Mouse (Mus musculus): Measurements from ENCODE around the gene Irf2. TPM values are rescaled to one million over a fixed set of nuclear protein-coding genes. Genes with fewer than 3 reads are reported as not detected.

Gene Irf2
- polyA plus RNA-seq, 1 experiment from 2014 or later, result 33.7 TPM

- 73% methylated on average over 5 of the region's 5 CpGs for WGBS
- Histone ChIP-seq H3K36me3 (no peaks in the 10 kb centered on the region), H3K27me3 (no peaks in the 10 kb centered on the region), H3K27ac (no peak overlapping the region), H3K4me3 (no peak overlapping the region), H3K4me1 (peaks cover 16% of the 10 kb centered on the region), H3K9me3 (no peaks in the 10 kb centered on the region; the same call in 1 of the 2 replicates), H3K4me2 (no peak overlapping the region), H3K9ac (no peak overlapping the region)
- ATAC-seq (ENCODE audit: borderline replicate concordance, extremely low read depth, low FRiP score, low TSS enrichment), result no peak
These were observed 49.8 kb downstream of the Irf2 start for GRCm38 (mm10) chr8:46789091-46789881.

- 78% methylated on average over 5 of the region's 5 CpGs for WGBS
- peaks cover 16% of the 10 kb centered on the region for H3K4me1 ChIP-seq
- H3K4me2 ChIP-seq, result no peak overlapping the region
- ATAC-seq (ENCODE audit: borderline replicate concordance, extremely low read depth, low FRiP score, low TSS enrichment), result no peak
- H3K36me3 ChIP-seq, result peaks cover 12% of the 10 kb centered on the region; the same call in 1 of the 2 replicates
- no peaks in the 10 kb centered on the region; the same call in 1 of the 2 replicates for H3K9me3 ChIP-seq
- H3K9ac ChIP-seq, result no peak overlapping the region
- H3K27ac ChIP-seq, result no peak overlapping the region
- H3K27me3 ChIP-seq, result no peaks in the 10 kb centered on the region
- no peak overlapping the region for H3K4me3 ChIP-seq
These were observed 52.3 kb downstream of the Irf2 start for GRCm38 (mm10) chr8:46791664-46792371.

- H3K4me3 ChIP-seq, result no peak overlapping the region
- no peaks in the 10 kb centered on the region; the same call in 1 of the 2 replicates for H3K9me3 ChIP-seq
- H3K4me2 ChIP-seq, result no peak overlapping the region
- H3K9ac ChIP-seq, result no peak overlapping the region
- no peak for ATAC-seq (ENCODE audit: borderline replicate concordance, extremely low read depth, low FRiP score, low TSS enrichment)
- H3K27me3 ChIP-seq, result no peaks in the 10 kb centered on the region
- peaks cover 17% of the 10 kb centered on the region; the same call in 1 of the 2 replicates for H3K36me3 ChIP-seq
- WGBS, result 73% methylated on average over 2 of the region's 2 CpGs
- H3K27ac ChIP-seq, result no peak overlapping the region
- H3K4me1 ChIP-seq, result peaks cover 16% of the 10 kb centered on the region
These were observed 53.1 kb downstream of the Irf2 start for GRCm38 (mm10) chr8:46792653-46793052.

GRCm38 (mm10) chr8:46793248-46793647, 53.7 kb downstream of the Irf2 start:
- 95% methylated on average over 14 of the region's 14 CpGs for WGBS
- Histone ChIP-seq H3K27ac (no peak overlapping the region), H3K9ac (no peak overlapping the region), H3K27me3 (no peaks in the 10 kb centered on the region), H3K36me3 (peaks cover 17% of the 10 kb centered on the region; the same call in 1 of the 2 replicates), H3K9me3 (no peaks in the 10 kb centered on the region; the same call in 1 of the 2 replicates), H3K4me2 (no peak overlapping the region), H3K4me3 (no peak overlapping the region), H3K4me1 (peaks cover 16% of the 10 kb centered on the region)
- ATAC-seq (ENCODE audit: borderline replicate concordance, extremely low read depth, low FRiP score, low TSS enrichment), result no peak

GRCm38 (mm10) chr8:46794317-46794716, 54.8 kb downstream of the Irf2 start:
- Histone ChIP-seq H3K4me3 (no peak overlapping the region), H3K4me1 (peaks cover 24% of the 10 kb centered on the region), H3K36me3 (peaks cover 17% of the 10 kb centered on the region; the same call in 1 of the 2 replicates), H3K27me3 (no peaks in the 10 kb centered on the region), H3K4me2 (no peak overlapping the region), H3K9me3 (no peaks in the 10 kb centered on the region), H3K9ac (no peak overlapping the region), H3K27ac (no peak overlapping the region)
- ATAC-seq (ENCODE audit: borderline replicate concordance, extremely low read depth, low FRiP score, low TSS enrichment), result no peak
- WGBS, result 93% methylated on average over 5 of the region's 5 CpGs

GRCm38 (mm10) chr8:46799212-46799611, 59.7 kb downstream of the Irf2 start:
- no peak overlapping the region for H3K27ac ChIP-seq
- no peak for ATAC-seq (ENCODE audit: borderline replicate concordance, extremely low read depth, low FRiP score, low TSS enrichment)
- H3K4me3 ChIP-seq, result no peak overlapping the region
- H3K9ac ChIP-seq, result no peak overlapping the region
- H3K36me3 ChIP-seq, result peaks cover 17% of the 10 kb centered on the region; the same call in 1 of the 2 replicates
- peaks cover 19% of the 10 kb centered on the region for H3K4me1 ChIP-seq
- H3K27me3 ChIP-seq, result no peaks in the 10 kb centered on the region
- H3K4me2 ChIP-seq, result no peak overlapping the region; the same call in 1 of the 2 replicates
- 91% methylated on average over 5 of the region's 5 CpGs for WGBS
- no peaks in the 10 kb centered on the region for H3K9me3 ChIP-seq

GRCm38 (mm10) chr8:46799706-46800105, 60.2 kb downstream of the Irf2 start:
- no peak for ATAC-seq (ENCODE audit: borderline replicate concordance, extremely low read depth, low FRiP score, low TSS enrichment)
- Histone ChIP-seq H3K27ac (no peak overlapping the region), H3K36me3 (peaks cover 14% of the 10 kb centered on the region; the same call in 1 of the 2 replicates), H3K27me3 (no peaks in the 10 kb centered on the region), H3K9me3 (no peaks in the 10 kb centered on the region), H3K4me3 (no peak overlapping the region), H3K4me1 (peaks cover 19% of the 10 kb centered on the region), H3K9ac (no peak overlapping the region), H3K4me2 (no peak overlapping the region; the same call in 1 of the 2 replicates)
- 24% methylated on average over 2 of the region's 2 CpGs for WGBS

GRCm38 (mm10) chr8:46801153-46801684, 61.7 kb downstream of the Irf2 start:
- no peak overlapping the region for H3K9ac ChIP-seq
- H3K9me3 ChIP-seq, result 0 out of 2 replicates have a peak, but pooled peaks cover 3% of the 10 kb centered on the region
- H3K4me3 ChIP-seq, result no peak overlapping the region
- no peak overlapping the region for H3K4me2 ChIP-seq
- ATAC-seq (ENCODE audit: borderline replicate concordance, extremely low read depth, low FRiP score, low TSS enrichment), result peak; percentile 35; the same call in 1 of the 2 replicates
- peaks cover 10% of the 10 kb centered on the region for H3K36me3 ChIP-seq
- H3K4me1 ChIP-seq, result peaks cover 19% of the 10 kb centered on the region
- 6% methylated on average over 1 of the region's 1 CpGs for WGBS
- no peaks in the 10 kb centered on the region for H3K27me3 ChIP-seq
- peak overlapping the region; percentile 29 for H3K27ac ChIP-seq

- 57% methylated on average over 2 of the region's 2 CpGs for WGBS
- Histone ChIP-seq H3K4me3 (no peak overlapping the region), H3K4me1 (peaks cover 19% of the 10 kb centered on the region)
These were observed 62.5 kb downstream of the Irf2 start for GRCm38 (mm10) chr8:46802009-46802408.

GRCm38 (mm10) chr8:46804721-46805120, 65.2 kb downstream of the Irf2 start:
- H3K4me1 ChIP-seq, result peaks cover 12% of the 10 kb centered on the region; the same call in 1 of the 2 replicates
- H3K4me3 ChIP-seq, result no peak overlapping the region
- H3K27me3 ChIP-seq, result no peaks in the 10 kb centered on the region
- WGBS, result 91% methylated on average over 5 of the region's 5 CpGs
- no peak for ATAC-seq (ENCODE audit: borderline replicate concordance, extremely low read depth, low FRiP score, low TSS enrichment)
- H3K9ac ChIP-seq, result no peak overlapping the region
- peaks cover 27% of the 10 kb centered on the region for H3K36me3 ChIP-seq
- H3K9me3 ChIP-seq, result 0 out of 2 replicates have a peak, but pooled peaks cover 3% of the 10 kb centered on the region
- no peak overlapping the region for H3K4me2 ChIP-seq
- no peak overlapping the region for H3K27ac ChIP-seq

More at GRCm38 (mm10) chr8:46802009-46802408, 62.5 kb downstream of the Irf2 start:
- H3K4me2 ChIP-seq, result no peak overlapping the region
- H3K9ac ChIP-seq, result no peak overlapping the region
- 0 out of 2 replicates have a peak, but pooled peaks cover 3% of the 10 kb centered on the region for H3K9me3 ChIP-seq
- peaks cover 15% of the 10 kb centered on the region for H3K36me3 ChIP-seq
- ATAC-seq (ENCODE audit: borderline replicate concordance, extremely low read depth, low FRiP score, low TSS enrichment), result no peak
- H3K27ac ChIP-seq, result peak overlapping the region; percentile 62
- no peaks in the 10 kb centered on the region for H3K27me3 ChIP-seq

GRCm38 (mm10) chr8:46811021-46811622, 71.6 kb downstream of the Irf2 start:
- 81% methylated on average over 11 of the region's 11 CpGs for WGBS
- no peak for ATAC-seq (ENCODE audit: borderline replicate concordance, extremely low read depth, low FRiP score, low TSS enrichment)
- no peaks in the 10 kb centered on the region for H3K9me3 ChIP-seq
- H3K4me2 ChIP-seq, result no peak overlapping the region
- no peak overlapping the region for H3K27ac ChIP-seq
- no peak overlapping the region for H3K4me3 ChIP-seq
- H3K27me3 ChIP-seq, result no peaks in the 10 kb centered on the region
- no peaks in the 10 kb centered on the region for H3K4me1 ChIP-seq
- H3K36me3 ChIP-seq, result peaks cover 32% of the 10 kb centered on the region
- no peak overlapping the region for H3K9ac ChIP-seq
